Mouse (Mus musculus) liver, postnatal 0 days (tissue): ENCODE measurements at regions not wholly inside any gene's neighbourhood (a gene's known extent, or its start where the extent isn't known, plus 50 kb on each side); places are given as distances from the start of the nearest gene placed in this dataset. TPM values are rescaled to one million over a fixed set of nuclear protein-coding genes. Genes with fewer than 3 reads are reported as not detected.

Experiments
- ATAC-seq: fragments of 200-750 bp; cut with Nextera tagmentation; 2 replicates; pipeline ENCODE4 v1.8.0; 2017; ENCODE audit warnings: mild to moderate bottlenecking, moderate library complexity
- DNase-seq: peaks from one replicate; pipeline ENCODE4 v3.0.0-alpha.2; 2016
- H3K27ac ChIP-seq: fragments of 300-500 bp; sonication (generic); 2 replicates; pipeline ENCODE4 v1.5.1; 2014; ENCODE audit warnings: antibody characterized with exemption, moderate library complexity, mild to moderate bottlenecking, low read depth
- H3K27me3 ChIP-seq: fragments of 300-500 bp; sonication (generic); 2 replicates; pipeline ENCODE4 v1.6.1; 2014; ENCODE audit warnings: low read length, control low read depth, mixed read lengths; ENCODE audit not compliant: insufficient read depth
- H3K36me3 ChIP-seq: fragments of 300-500 bp; sonication (generic); replicated peaks from 2 replicates; pipeline ENCODE4 v1.6.1; 2014; ENCODE audit warnings: mild to moderate bottlenecking, control low read depth, low read length, moderate library complexity, mixed read lengths; ENCODE audit not compliant: insufficient read depth
- H3K4me1 ChIP-seq: fragments of 300-500 bp; sonication (generic); 2 replicates; pipeline ENCODE4 v1.6.1; 2014; ENCODE audit warnings: antibody characterized with exemption, mild to moderate bottlenecking, control low read depth; ENCODE audit not compliant: insufficient read depth
- H3K4me2 ChIP-seq: fragments of 300-500 bp; sonication (generic); 2 replicates; pipeline ENCODE4 v1.6.1; 2014; ENCODE audit warnings: low read depth, mild to moderate bottlenecking, low read length, moderate library complexity, mixed read lengths
- H3K4me3 ChIP-seq: fragments of 300-500 bp; sonication (generic); 2 replicates; pipeline ENCODE4 v1.5.1; 2014; ENCODE audit warnings: low read depth, low read length
- H3K9ac ChIP-seq: fragments of 300-500 bp; sonication (generic); replicated peaks from 2 replicates; pipeline ENCODE4 v1.6.1; 2014; ENCODE audit warnings: mild to moderate bottlenecking, moderate library complexity
- H3K9me3 ChIP-seq: fragments of 300-500 bp; sonication (generic); 2 replicates; pipeline ENCODE4 v1.6.1; 2016; ENCODE audit warnings: mild to moderate bottlenecking, control low read depth, low read length, mixed read lengths
- CTCF ChIP-seq: sonication (generic); IDR thresholded peaks from 2 replicates; pipeline ENCODE4 v1.5.1; 2016; ENCODE audit warnings: antibody characterized with exemption, low read depth
- EP300 ChIP-seq: IDR thresholded peaks from 2 replicates; pipeline ENCODE4 v1.6.1; 2016; ENCODE audit warnings: antibody characterized with exemption, low read depth, mild to moderate bottlenecking
- WGBS: fragments of 180-500 bp; shearing (Covaris S2); extraction: QIAGEN DNeasy Blood & Tissue Kit; methylation state at CpG from one replicate; pipeline ENCODE4 v1.1.7; 2014; ENCODE audit not compliant: insufficient replicate concordance; 5-methylcytosine and 5-hydroxymethylcytosine counted together
- microRNA-seq: library from miRNA; unstranded; fragments of <30 nt; microRNA quantifications from one replicate; pipeline ENCODE4, GENCODE M21; 2016

GRCm38 (mm10) chr7:35879755-35880304 is 77.0 kb upstream of the Zfp507 start:
- TF ChIP-seq EP300 (no peak), CTCF (peak; percentile 79)
- Histone ChIP-seq H3K27ac (no peak overlapping the region), H3K4me2 (no peak overlapping the region), H3K9ac (no peak overlapping the region), H3K36me3 (no peaks in the 10 kb centered on the region), H3K4me3 (no peak overlapping the region), H3K27me3 (no peaks in the 10 kb centered on the region), H3K9me3 (no peaks in the 10 kb centered on the region), H3K4me1 (no peaks in the 10 kb centered on the region)
- peak; percentile 76 for DNase-seq
- peak; percentile 44 for ATAC-seq
- 44% methylated on average over 9 of the region's 9 CpGs for WGBS

GRCm38 (mm10) chr7:35878164-35878563 is 75.4 kb upstream of the Zfp507 start:
- 78% methylated on average over 7 of the region's 7 CpGs for WGBS
- Histone ChIP-seq H3K4me1 (no peaks in the 10 kb centered on the region), H3K27ac (no peak overlapping the region), H3K9me3 (no peaks in the 10 kb centered on the region), H3K36me3 (no peaks in the 10 kb centered on the region), H3K4me3 (no peak overlapping the region), H3K9ac (no peak overlapping the region), H3K27me3 (no peaks in the 10 kb centered on the region), H3K4me2 (no peak overlapping the region)
- no peak for DNase-seq
- no peak for TF ChIP-seq CTCF
- no peak for TF ChIP-seq EP300
- ATAC-seq = no peak

- ATAC-seq (peak; percentile 79), DNase-seq (peak; percentile 19)
- Histone ChIP-seq H3K4me3 (no peak overlapping the region), H3K27me3 (no peaks in the 10 kb centered on the region), H3K36me3 (no peaks in the 10 kb centered on the region), H3K27ac (peak overlapping the region; percentile 69), H3K9me3 (no peaks in the 10 kb centered on the region), H3K9ac (no peak overlapping the region), H3K4me1 (no peaks in the 10 kb centered on the region), H3K4me2 (no peak overlapping the region)
- TF ChIP-seq CTCF = no peak
- TF ChIP-seq EP300 = no peak
- WGBS = 36% methylated on average over 10 of the region's 10 CpGs
Observed at GRCm38 (mm10) chr7:35861049-35861448, 58.2 kb upstream of the Zfp507 start.

DNA sequence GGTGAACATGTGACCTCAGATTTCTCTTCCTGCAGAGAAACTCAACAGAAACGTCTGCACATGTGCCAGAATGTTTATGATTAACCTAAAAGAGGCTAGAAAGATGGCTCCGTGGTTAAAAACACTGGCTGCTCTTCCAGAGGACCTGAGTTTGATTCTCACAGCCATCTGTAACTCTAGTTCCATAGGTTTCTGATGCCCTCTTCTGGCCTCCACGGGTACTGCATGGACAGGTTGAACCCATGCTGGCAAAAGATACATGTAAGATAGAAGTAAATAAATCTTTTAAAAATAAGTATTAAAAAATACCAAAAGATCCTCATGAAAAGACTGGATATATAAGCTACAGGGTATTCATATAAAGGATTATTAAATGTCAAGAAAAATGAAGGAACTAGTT is 56.8 kb upstream of the Zfp507 start:
- Histone ChIP-seq H3K4me2 (no peak overlapping the region), H3K27me3 (no peaks in the 10 kb centered on the region), H3K9ac (no peak overlapping the region), H3K9me3 (no peaks in the 10 kb centered on the region), H3K36me3 (no peaks in the 10 kb centered on the region), H3K4me1 (no peaks in the 10 kb centered on the region), H3K27ac (no peak overlapping the region), H3K4me3 (no peak overlapping the region)
- peak; percentile 45 for DNase-seq
- no peak for ATAC-seq
- TF ChIP-seq CTCF = peak; percentile 70
- TF ChIP-seq EP300 = no peak
- 16% methylated on average over 3 of the region's 3 CpGs for whole genome bisulfite sequencing

DNA sequence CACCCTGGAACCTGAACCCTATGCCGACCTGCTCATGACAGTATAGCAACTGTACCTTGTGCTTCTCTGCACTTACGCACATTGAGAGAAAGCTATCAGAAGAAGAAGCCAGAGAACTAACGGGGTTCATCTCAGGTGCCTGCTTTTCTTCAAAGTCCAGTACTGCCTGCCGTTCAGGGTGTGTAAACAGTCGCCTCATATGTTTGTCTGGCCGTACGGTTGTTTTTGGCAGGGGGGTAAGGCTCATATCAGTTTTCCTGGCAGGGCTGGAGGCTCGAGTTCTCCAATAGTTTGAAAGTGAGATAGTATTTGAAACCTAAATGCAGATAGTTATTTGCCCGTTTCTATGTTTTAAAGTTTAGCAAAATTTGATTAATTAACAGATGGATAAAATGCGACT is 54.9 kb upstream of the Zfp507 start:
- Histone ChIP-seq H3K4me3 (no peak overlapping the region), H3K36me3 (no peaks in the 10 kb centered on the region), H3K27me3 (no peaks in the 10 kb centered on the region), H3K4me2 (no peak overlapping the region), H3K9me3 (no peaks in the 10 kb centered on the region), H3K4me1 (no peaks in the 10 kb centered on the region), H3K9ac (no peak overlapping the region), H3K27ac (peak overlapping the region; percentile 62)
- ATAC-seq (peak; percentile 82), DNase-seq (peak; percentile 16)
- no peak for TF ChIP-seq EP300
- TF ChIP-seq CTCF = no peak
- 55% methylated on average over 10 of the region's 10 CpGs for WGBS

Small RNA genes lying in the stretch of these regions (microRNA-seq; reads per million reads assigned to microRNA genes)
- gene Gm23292 = not detected
